Mouse (Mus musculus) MEL (cell line): ENCODE data around the gene Dgkg. TPM values are rescaled to one million over a fixed set of nuclear protein-coding genes. Genes with fewer than 3 reads are reported as not detected.

ENCODE experiments used
- DNase-seq: peaks from one replicate; pipeline ENCODE4 v3.0.0; 2011; ENCODE audit warnings: low read depth, low spot score
- H3K27ac ChIP-seq: 2 replicates; pipeline ENCODE4 v1.5.1; 2012; ENCODE audit warnings: low read depth, mild to moderate bottlenecking, control low read depth, low read length, moderate library complexity; ENCODE audit not compliant: control insufficient read depth
- H3K27me3 ChIP-seq, 2 experiments: fragments of 150-350 bp in 1 of 2; sonication (generic) in 1 of 2; 2 replicates each; pipeline ENCODE4 v1.6.1; 2012; ENCODE audit warnings: low read length in 2 of 2, mild to moderate bottlenecking in 2 of 2, improper control_type of control experiment in 1 of 2, moderate library complexity in 1 of 2; ENCODE audit not compliant: insufficient read depth in 2 of 2, control insufficient read depth in 1 of 2
- H3K36me3 ChIP-seq, 2 experiments: 2 replicates each; pipeline ENCODE4 v1.6.1; 2012 to 2014; ENCODE audit warnings: low read length in 2 of 2, improper control_type of control experiment in 1 of 2, inconsistent platforms in 1 of 2, mild to moderate bottlenecking in 1 of 2; ENCODE audit not compliant: insufficient read depth in 2 of 2, control insufficient read depth in 1 of 2
- H3K4me1 ChIP-seq, 2 experiments: fragments of 150-350 bp in 1 of 2; sonication (generic) in 1 of 2; 2 replicates each; pipeline ENCODE4 v1.6.1; 2012; ENCODE audit warnings: low read length in 2 of 2, improper control_type of control experiment in 1 of 2, mild to moderate bottlenecking in 1 of 2; ENCODE audit not compliant: insufficient read depth in 2 of 2, control insufficient read depth in 1 of 2
- H3K4me3 ChIP-seq, 2 experiments: fragments of 150-350 bp in 1 of 2; sonication (generic) in 1 of 2; 2 replicates each; pipeline ENCODE4 v1.5.1; 2012; ENCODE audit warnings: low read depth in 2 of 2, low read length in 2 of 2, mild to moderate bottlenecking in 2 of 2, moderate library complexity in 2 of 2, control low read depth in 1 of 2, improper control_type of control experiment in 1 of 2; ENCODE audit not compliant: control insufficient read depth in 1 of 2, insufficient read depth in 1 of 2
- H3K79me2 ChIP-seq: 2 replicates; pipeline ENCODE4 v1.6.1; 2012; ENCODE audit warnings: mild to moderate bottlenecking, low read length, moderate library complexity; ENCODE audit not compliant: control insufficient read depth, poor library complexity, insufficient read depth
- H3K9ac ChIP-seq: 2 replicates; pipeline ENCODE4 v1.6.1; 2012; ENCODE audit warnings: low read depth, mild to moderate bottlenecking, control low read depth, low read length, moderate library complexity; ENCODE audit not compliant: control insufficient read depth, poor library complexity, severe bottlenecking
- H3K9me3 ChIP-seq: fragments of 150-350 bp; sonication (generic); replicated peaks from 2 replicates; pipeline ENCODE4 v1.6.1; 2012; ENCODE audit warnings: mild to moderate bottlenecking, low read length, improper control_type of control experiment, moderate library complexity; ENCODE audit not compliant: insufficient read depth
- CHD1 ChIP-seq: IDR thresholded peaks from 2 replicates; pipeline ENCODE4 v1.6.1; 2012; ENCODE audit warnings: low read depth, mild to moderate bottlenecking, inconsistent platforms, low read length, improper control_type of control experiment
- CHD2 ChIP-seq: IDR thresholded peaks from 2 replicates; pipeline ENCODE4 v1.6.1; 2011; ENCODE audit warnings: low read length, improper control_type of control experiment
- CTCF ChIP-seq, 3 experiments: IDR thresholded peaks in 2 of 3; conservative IDR thresholded peaks in 1 of 3; 2 replicates each; pipeline ENCODE4 v1.5.1; 2011 to 2012; ENCODE audit warnings: low read length in 3 of 3, low read depth in 2 of 3, mild to moderate bottlenecking in 2 of 3, improper control_type of control experiment in 1 of 3, inconsistent platforms in 1 of 3, mixed read lengths in 1 of 3, moderate library complexity in 1 of 3; ENCODE audit not compliant: control insufficient read depth in 1 of 3, insufficient read depth in 1 of 3, poor library complexity in 1 of 3, severe bottlenecking in 1 of 3
- E2F4 ChIP-seq: IDR thresholded peaks from 2 replicates; pipeline ENCODE4 v1.6.1; 2011; ENCODE audit warnings: low read depth, low read length, improper control_type of control experiment, borderline replicate concordance
- ELF1 ChIP-seq: IDR thresholded peaks from 2 replicates; pipeline ENCODE4 v1.6.1; 2014; ENCODE audit warnings: low read depth, mild to moderate bottlenecking, inconsistent platforms, low read length, improper control_type of control experiment, moderate library complexity
- EP300 ChIP-seq, 2 experiments: IDR thresholded peaks; 2 replicates each; pipeline ENCODE4 v1.6.1; 2011; ENCODE audit warnings: improper control_type of control experiment in 2 of 2, low read length in 2 of 2, low read depth in 1 of 2, mild to moderate bottlenecking in 1 of 2
- GATA1 ChIP-seq: IDR thresholded peaks from 2 replicates; pipeline ENCODE4 v1.6.1; 2011; ENCODE audit warnings: low read depth, low read length, improper control_type of control experiment
- HCFC1 ChIP-seq: IDR thresholded peaks from 2 replicates; pipeline ENCODE4 v1.6.1; 2012; ENCODE audit warnings: low read depth, mild to moderate bottlenecking, inconsistent platforms, low read length, improper control_type of control experiment, moderate library complexity
- MAX ChIP-seq: IDR thresholded peaks from 2 replicates; pipeline ENCODE4 v1.6.1; 2011; ENCODE audit warnings: low read length, improper control_type of control experiment
- MEF2A ChIP-seq: IDR thresholded peaks from 2 replicates; pipeline ENCODE4 v1.6.1; 2014; ENCODE audit warnings: low read depth, mild to moderate bottlenecking, inconsistent platforms, low read length, improper control_type of control experiment; ENCODE audit not compliant: poor library complexity, insufficient replicate concordance, severe bottlenecking; ENCODE audit errors: extremely low read depth
- MXI1 ChIP-seq: IDR thresholded peaks from 2 replicates; pipeline ENCODE4 v1.6.1; 2011; ENCODE audit warnings: mild to moderate bottlenecking, low read depth, low read length, improper control_type of control experiment
- MYC ChIP-seq: IDR thresholded peaks from 2 replicates; pipeline ENCODE4 v1.6.1; 2011; ENCODE audit warnings: low read depth, mild to moderate bottlenecking, low read length, improper control_type of control experiment, moderate library complexity
- POLR2AphosphoS2 ChIP-seq: IDR thresholded peaks from 2 replicates; pipeline ENCODE4 v1.6.1; 2011; ENCODE audit warnings: low read length, improper control_type of control experiment
- POLR2AphosphoS5 ChIP-seq: IDR thresholded peaks from 2 replicates; pipeline ENCODE4 v1.6.1; 2012; ENCODE audit warnings: low read depth, borderline replicate concordance, mild to moderate bottlenecking, inconsistent platforms, low read length, moderate library complexity, mixed read lengths
- RAD21 ChIP-seq: IDR thresholded peaks from 2 replicates; pipeline ENCODE4 v1.6.1; 2011; ENCODE audit warnings: mild to moderate bottlenecking, low read depth, low read length, improper control_type of control experiment
- RCOR1 ChIP-seq: IDR thresholded peaks from 2 replicates; pipeline ENCODE4 v1.6.1; 2012; ENCODE audit warnings: low read depth, mild to moderate bottlenecking, inconsistent platforms, low read length, improper control_type of control experiment
- SMC3 ChIP-seq: IDR thresholded peaks from 2 replicates; pipeline ENCODE4 v1.6.1; 2011; ENCODE audit warnings: low read depth, low read length, improper control_type of control experiment
- TBP ChIP-seq: IDR thresholded peaks from 2 replicates; pipeline ENCODE4 v1.8.0; 2011; ENCODE audit warnings: low read depth, low read length, improper control_type of control experiment
- UBTF ChIP-seq: IDR thresholded peaks from 2 replicates; pipeline ENCODE4 v1.6.1; 2012; ENCODE audit warnings: low read depth, mild to moderate bottlenecking, inconsistent platforms, low read length, improper control_type of control experiment, moderate library complexity, borderline replicate concordance; ENCODE audit not compliant: insufficient read depth
- USF1 ChIP-seq: IDR thresholded peaks from 2 replicates; pipeline ENCODE4 v1.6.1; 2014; ENCODE audit warnings: low read depth, mild to moderate bottlenecking, inconsistent platforms, low read length, improper control_type of control experiment, moderate library complexity
- ZMIZ1 ChIP-seq: IDR thresholded peaks from 2 replicates; pipeline ENCODE4 v1.6.1; 2012; ENCODE audit warnings: low read depth, mild to moderate bottlenecking, inconsistent platforms, low read length, improper control_type of control experiment, moderate library complexity
- ZNF384 ChIP-seq: IDR thresholded peaks from 2 replicates; pipeline ENCODE4 v1.6.1; 2012; ENCODE audit warnings: low read depth, mild to moderate bottlenecking, inconsistent platforms, low read length, improper control_type of control experiment
- polyA plus RNA-seq, 2 experiments: library from polyadenylated mRNA; stranded (reverse) in 1 of 2; unstranded in 1 of 2; fragments of >175 nt in 1 of 2; fragments of >200 nt in 1 of 2; gene quantifications; 2 replicates each; pipeline versions ENCODE4 v1.2.1 to v1.2.4; 2012; ENCODE audit warnings: low replicate concordance in 2 of 2, low read depth in 1 of 2; ENCODE audit not compliant: insufficient read length in 2 of 2, insufficient read depth in 1 of 2, missing spikeins in 1 of 2
- total RNA-seq: library from RNA; depleted of rRNA; stranded (reverse); fragments of 300-350 nt; gene quantifications from 2 replicates; pipeline ENCODE4 v1.2.3, GENCODE M21; 2012

Gene Dgkg
- total and polyA plus RNA-seq, 3 experiments, result not detected

DNA sequence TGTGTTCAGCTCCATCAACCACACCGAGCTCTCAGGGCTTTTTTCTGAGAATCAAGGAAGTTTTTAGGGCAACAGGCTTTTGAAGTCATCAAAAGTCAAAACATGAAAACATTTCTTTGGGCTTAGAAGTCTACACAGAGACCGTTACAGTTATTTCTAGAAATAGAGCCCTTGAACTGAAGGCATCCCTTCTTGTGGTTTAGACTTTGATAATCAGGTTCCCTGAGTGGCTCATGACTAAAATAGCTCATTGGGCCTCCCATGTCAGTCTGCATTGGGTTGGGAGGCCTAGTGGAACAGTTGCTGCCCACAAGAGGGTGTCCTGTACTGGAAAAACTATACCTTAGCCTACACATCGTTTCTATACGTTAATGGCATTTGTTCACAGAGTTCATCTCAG is 130.6 kb downstream of the Dgkg start:
- no peak for DNase-seq
- Histone ChIP-seq H3K9me3 (no peaks in the 10 kb centered on the region), H3K79me2 (no peaks in the 10 kb centered on the region), H3K4me1 (no peaks in the 10 kb centered on the region), H3K36me3 (no peaks in the 10 kb centered on the region), H3K4me3 (no peak overlapping the region), H3K9ac (no peak overlapping the region), H3K27ac (no peak overlapping the region), H3K27me3 (no peaks in the 10 kb centered on the region)
- no peak for TF ChIP-seq EP300 (IDR thresholded peaks at IDR 0.05; ENCODE audit: low read depth in 1 of 2, low read length in 2 of 2)
- TF ChIP-seq POLR2AphosphoS2, result no peak
- TF ChIP-seq HCFC1, result no peak
- no peak for TF ChIP-seq ZMIZ1
- TF ChIP-seq RCOR1, result no peak
- TF ChIP-seq ZNF384, result no peak
- no peak for TF ChIP-seq RAD21
- TF ChIP-seq USF1, result no peak
- TF ChIP-seq TBP, result no peak
- no peak for TF ChIP-seq MEF2A
- no peak for TF ChIP-seq MXI1

DNA sequence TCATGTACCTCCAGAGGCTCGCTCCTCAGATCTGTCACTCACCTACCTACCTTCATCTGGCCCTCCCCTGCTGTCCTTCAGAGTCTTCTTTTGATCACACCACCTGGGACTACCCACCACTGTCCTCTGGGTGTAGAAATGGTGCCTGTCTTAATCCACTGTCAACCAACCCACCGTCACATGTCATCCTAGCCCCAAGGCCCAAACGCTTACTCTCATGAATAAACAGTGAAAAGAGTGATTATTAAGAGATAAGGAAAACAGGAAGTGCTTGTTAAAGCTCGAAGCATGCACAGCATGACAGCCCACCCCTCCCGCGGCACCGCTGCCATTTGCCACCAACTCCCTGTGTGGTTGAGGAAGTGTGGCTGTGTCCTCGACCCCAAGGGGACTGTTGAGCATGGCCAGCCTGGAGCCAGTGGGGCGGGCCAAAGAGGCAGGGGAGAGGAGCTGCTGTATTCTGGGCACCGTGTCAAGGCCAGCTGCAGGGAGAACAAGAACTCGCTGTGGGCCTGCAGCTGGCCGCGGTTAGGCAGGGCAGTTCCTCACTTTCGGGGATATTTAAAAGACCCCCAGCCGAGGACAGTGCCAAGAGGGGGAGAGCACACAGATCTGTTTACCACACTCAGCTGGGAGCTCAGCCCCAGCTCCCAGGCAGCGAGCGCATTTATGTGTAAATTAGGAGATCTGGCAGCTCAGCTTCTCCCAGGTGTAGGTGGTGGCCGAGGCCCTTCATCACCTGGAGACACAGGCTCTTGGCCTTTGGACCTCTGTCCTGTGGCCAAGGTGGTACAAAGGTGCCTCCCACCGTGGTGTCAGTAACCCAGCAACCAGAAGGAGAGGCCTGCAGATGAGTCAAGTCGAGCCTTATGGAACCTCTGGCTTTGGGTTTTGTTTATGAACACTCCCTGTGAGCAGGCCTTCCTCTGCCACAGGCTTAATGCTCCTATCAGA is 139.3 kb downstream of the Dgkg start:
- peaks cover 0 to 6% of the 10 kb centered on the region in 2 experiments; a peak in 1 of 4 replicates for H3K4me1 ChIP-seq
- H3K36me3 ChIP-seq, result no peaks in the 10 kb centered on the region
- H3K9ac ChIP-seq, result no peak overlapping the region
- peak; percentile 58 for DNase-seq
- H3K4me3 ChIP-seq, result no peak overlapping the region
- H3K79me2 ChIP-seq, result no peaks in the 10 kb centered on the region
- H3K27ac ChIP-seq, result no peak overlapping the region
- TF ChIP-seq CHD2, result no peak
- no peak for TF ChIP-seq UBTF
- TF ChIP-seq MAX, result peak; percentile 68
- TF ChIP-seq CHD1, result no peak
- TF ChIP-seq SMC3, result no peak
- TF ChIP-seq POLR2AphosphoS5, result no peak
- TF ChIP-seq MEF2A, result no peak
- no peak for TF ChIP-seq CTCF (IDR thresholded peaks at IDR 0.05 in 2 of 3, conservative IDR thresholded peaks at IDR 0.05 in 1 of 3; ENCODE audit: control insufficient read depth in 1 of 3, insufficient read depth in 1 of 3, low read depth in 2 of 3, low read length in 3 of 3, poor library complexity in 1 of 3, severe bottlenecking in 1 of 3)
- no peak for TF ChIP-seq E2F4
- peak; percentile 42; the same call in 1 of the 2 replicates for TF ChIP-seq USF1
- TF ChIP-seq GATA1, result peak; percentile 33; the same call in 1 of the 2 replicates
- peak; percentile 37; the same call in 1 of the 2 replicates for TF ChIP-seq MXI1
- TF ChIP-seq ELF1, result peak; percentile 56
- 0 out of 4 replicates have a peak, but pooled peaks of 1 of the 2 experiments have one; percentile 35 for TF ChIP-seq EP300 (IDR thresholded peaks at IDR 0.05; ENCODE audit: low read depth in 1 of 2, low read length in 2 of 2)
- 0 out of 2 replicates have a peak, but pooled peaks have one; percentile 18 for TF ChIP-seq MYC
- H3K27me3 ChIP-seq, result no peaks in the 10 kb centered on the region
- H3K9me3 ChIP-seq, result no peaks in the 10 kb centered on the region
